Mouse (Mus musculus): ENCODE data around the gene Kcnj14. TPM values are rescaled to one million over a fixed set of nuclear protein-coding genes. Genes with fewer than 3 reads are reported as not detected.
A peak's percentile ranks its signal among the peaks of the same experiment; 100 is the strongest.

Gene Kcnj14
- polyA plus RNA-seq, 1 experiment from 2014 or later: 0.86 TPM

DNA sequence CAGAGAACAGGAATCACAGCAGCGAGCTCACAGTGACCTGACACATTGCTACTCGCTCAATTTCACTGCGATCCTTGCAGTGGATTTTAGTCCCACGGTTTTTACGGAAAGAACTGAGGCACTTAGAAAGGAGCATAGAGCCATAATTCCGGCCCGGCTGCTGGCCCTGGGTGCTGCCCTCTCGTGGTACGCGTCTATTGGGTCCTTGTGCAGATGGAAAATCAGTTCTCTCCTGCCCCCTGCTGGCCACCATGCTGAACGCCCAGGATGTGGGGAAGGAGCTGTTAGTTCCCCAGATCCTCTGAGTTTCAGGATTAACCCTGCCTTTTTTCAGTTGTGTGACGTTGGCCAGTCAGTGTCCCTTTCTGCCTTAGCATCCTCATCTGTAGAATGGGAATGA, 23.2 kb downstream of the Kcnj14 start:
- H3K9ac ChIP-seq: no peak overlapping the region
- H3K4me1 ChIP-seq: peaks cover 21% of the 10 kb centered on the region
- H3K27me3 ChIP-seq (replicated peaks): peaks cover 31% of the 10 kb centered on the region
- no peak overlapping the region for H3K27ac ChIP-seq
- WGBS: 4% methylated on average over 12 of the region's 12 CpGs
- no peaks in the 10 kb centered on the region for H3K9me3 ChIP-seq
- H3K4me2 ChIP-seq (replicated peaks): no peak overlapping the region
- peak; percentile 39 for ATAC-seq (ENCODE audit: low FRiP score, low read depth)
- no peak overlapping the region for H3K4me3 ChIP-seq
- H3K36me3 ChIP-seq: peaks cover 52% of the 10 kb centered on the region

DNA sequence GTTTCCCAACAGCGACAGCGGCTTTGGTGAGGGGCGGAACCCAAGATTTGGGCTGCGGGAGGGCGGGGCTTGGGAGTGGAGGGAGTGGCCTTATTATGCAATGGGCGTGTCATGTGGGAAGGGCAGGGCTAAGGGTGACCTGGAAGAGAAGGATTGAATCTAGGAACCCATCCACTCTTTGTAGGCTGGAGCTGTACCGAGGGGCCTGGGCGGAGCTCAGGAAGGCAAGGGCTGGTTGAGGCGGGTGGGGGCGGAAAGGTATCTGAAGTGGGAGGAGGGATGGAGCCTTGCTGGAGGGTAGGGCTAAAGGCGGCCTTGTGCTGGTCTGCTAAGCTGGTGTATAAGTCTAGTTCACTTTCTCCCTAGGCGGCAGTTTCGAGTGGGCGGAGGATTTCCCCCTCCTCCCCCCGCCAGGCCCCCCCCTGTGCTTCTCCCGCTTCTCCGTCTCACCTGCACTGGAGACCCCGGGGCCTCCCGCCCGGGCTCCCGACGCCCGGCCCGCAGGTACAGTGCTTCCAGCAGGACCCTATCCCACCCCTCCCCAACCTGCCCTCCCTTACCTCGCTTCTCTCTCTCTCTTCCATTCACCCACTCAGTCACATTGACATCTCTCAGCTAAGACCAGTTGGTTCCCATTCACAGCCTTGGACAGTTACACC, 23.9 kb downstream of the Kcnj14 start:
- ATAC-seq (ENCODE audit: low FRiP score, low read depth): no peak
- peaks cover 56% of the 10 kb centered on the region for H3K36me3 ChIP-seq
- peaks cover 21% of the 10 kb centered on the region for H3K4me1 ChIP-seq
- H3K27me3 ChIP-seq (replicated peaks): peaks cover 36% of the 10 kb centered on the region
- no peaks in the 10 kb centered on the region for H3K9me3 ChIP-seq
- H3K4me3 ChIP-seq: no peak overlapping the region
- peak overlapping the region; percentile 20 for H3K4me2 ChIP-seq (replicated peaks)
- no peak overlapping the region for H3K27ac ChIP-seq
- H3K9ac ChIP-seq: 0 out of 2 replicates have a peak overlapping the region, but pooled peaks have one; percentile 8
- WGBS: 19% methylated on average over 24 of the region's 25 CpGs

GRCm38 (mm10) chr7:45800001-45800400, 24.6 kb downstream of the Kcnj14 start:
- Histone ChIP-seq H3K9ac (no peak overlapping the region), H3K36me3 (peaks cover 63% of the 10 kb centered on the region), H3K27me3 (replicated peaks) (peaks cover 42% of the 10 kb centered on the region), H3K27ac (no peak overlapping the region), H3K4me2 (replicated peaks) (no peak overlapping the region), H3K9me3 (no peaks in the 10 kb centered on the region), H3K4me1 (peaks cover 21% of the 10 kb centered on the region), H3K4me3 (no peak overlapping the region)
- no peak for ATAC-seq (ENCODE audit: low FRiP score, low read depth)
- 38% methylated on average over 7 of the region's 7 CpGs for WGBS

- H3K4me1 ChIP-seq: peaks cover 21% of the 10 kb centered on the region
- ATAC-seq (ENCODE audit: low FRiP score, low read depth): no peak
- no peak overlapping the region for H3K4me3 ChIP-seq
- peaks cover 68% of the 10 kb centered on the region for H3K36me3 ChIP-seq
- 53% methylated on average over 7 of the region's 7 CpGs for WGBS
- no peaks in the 10 kb centered on the region for H3K9me3 ChIP-seq
- H3K27ac ChIP-seq: no peak overlapping the region
- peak overlapping the region; percentile 70 for H3K4me2 ChIP-seq (replicated peaks)
- H3K9ac ChIP-seq: 0 out of 2 replicates have a peak overlapping the region, but pooled peaks have one; percentile 59
- H3K27me3 ChIP-seq (replicated peaks): peaks cover 51% of the 10 kb centered on the region
These were observed 25.7 kb downstream of the Kcnj14 start for GRCm38 (mm10) chr7:45798931-45799330.

- Histone ChIP-seq H3K4me2 (replicated peaks) (peak overlapping the region; percentile 70), H3K27ac (no peak overlapping the region), H3K4me3 (peak overlapping the region; percentile 36), H3K4me1 (peaks cover 21% of the 10 kb centered on the region), H3K9ac (peak overlapping the region; percentile 59), H3K9me3 (no peaks in the 10 kb centered on the region), H3K27me3 (replicated peaks) (peaks cover 54% of the 10 kb centered on the region), H3K36me3 (peaks cover 68% of the 10 kb centered on the region)
- ATAC-seq (ENCODE audit: low FRiP score, low read depth): no peak
- WGBS: 4% methylated on average over 19 of the region's 19 CpGs
These were observed 26.1 kb downstream of the Kcnj14 start for GRCm38 (mm10) chr7:45798511-45798836.

DNA sequence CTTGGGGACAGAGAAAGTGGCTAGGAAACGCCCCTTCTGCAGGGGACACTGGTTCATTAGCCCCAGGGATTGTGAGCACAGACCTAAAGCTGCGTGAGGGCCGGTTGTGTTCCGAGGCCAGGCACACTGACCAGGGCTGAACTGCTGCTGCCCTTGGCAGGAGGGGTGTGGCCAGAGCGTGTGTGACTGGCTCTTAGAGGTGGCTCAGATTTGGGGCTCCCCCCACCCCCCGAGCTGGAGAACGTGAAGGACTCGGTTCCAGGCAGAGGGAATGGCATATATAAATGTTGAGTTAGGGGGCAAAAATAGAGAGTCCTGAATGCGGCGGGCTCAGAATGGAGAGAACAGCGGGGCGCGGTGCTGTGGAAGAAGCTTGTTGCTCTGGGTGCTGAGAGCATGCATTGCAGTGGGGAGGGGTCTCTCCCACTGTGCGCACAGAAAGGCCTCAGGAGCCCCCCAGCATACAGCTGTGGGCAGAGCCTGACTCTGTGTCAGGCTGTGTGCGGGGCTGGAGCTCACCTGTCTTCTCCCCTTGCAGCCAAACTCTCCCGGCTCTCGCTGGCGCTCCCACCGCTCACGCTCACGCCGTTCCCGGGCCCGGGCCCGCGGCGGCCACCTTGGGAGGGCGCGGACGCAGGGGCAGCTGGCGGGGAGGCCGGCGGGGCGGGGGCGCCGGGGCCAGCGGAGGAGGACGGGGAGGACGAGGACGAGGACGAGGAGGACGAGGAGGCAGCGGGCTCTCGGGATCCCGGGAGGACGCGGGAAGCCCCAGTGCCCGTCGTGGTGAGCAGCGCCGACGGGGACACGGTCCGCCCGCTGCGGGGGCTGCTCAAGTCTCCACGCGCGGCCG, 26.7 kb downstream of the Kcnj14 start:
- ATAC-seq (ENCODE audit: low FRiP score, low read depth): no peak
- Histone ChIP-seq H3K27ac (no peak overlapping the region), H3K4me3 (peak overlapping the region; percentile 36), H3K36me3 (peaks cover 68% of the 10 kb centered on the region), H3K27me3 (replicated peaks) (peaks cover 54% of the 10 kb centered on the region), H3K4me2 (replicated peaks) (peak overlapping the region; percentile 70), H3K9me3 (no peaks in the 10 kb centered on the region), H3K4me1 (peaks cover 21% of the 10 kb centered on the region), H3K9ac (peak overlapping the region; percentile 59)
- WGBS: 2% methylated on average over 57 of the region's 60 CpGs

GRCm38 (mm10) chr7:45796950-45797349, 27.6 kb downstream of the Kcnj14 start:
- no peak for ATAC-seq (ENCODE audit: low FRiP score, low read depth)
- Histone ChIP-seq H3K4me3 (no peak overlapping the region), H3K36me3 (peaks cover 68% of the 10 kb centered on the region), H3K4me1 (peaks cover 21% of the 10 kb centered on the region), H3K9me3 (no peaks in the 10 kb centered on the region), H3K9ac (no peak overlapping the region), H3K4me2 (replicated peaks) (peak overlapping the region; percentile 70; the same call in 1 of the 2 replicates), H3K27ac (no peak overlapping the region), H3K27me3 (replicated peaks) (peaks cover 54% of the 10 kb centered on the region)
- WGBS: 39% methylated on average over 6 of the region's 6 CpGs

- H3K27me3 ChIP-seq (replicated peaks): peaks cover 54% of the 10 kb centered on the region
- peaks cover 21% of the 10 kb centered on the region for H3K4me1 ChIP-seq
- H3K4me2 ChIP-seq (replicated peaks): no peak overlapping the region
- no peak overlapping the region for H3K4me3 ChIP-seq
- no peak overlapping the region for H3K27ac ChIP-seq
- H3K9ac ChIP-seq: no peak overlapping the region
- WGBS: 98% methylated on average over 29 of the region's 29 CpGs
- no peak for ATAC-seq (ENCODE audit: low FRiP score, low read depth)
- peaks cover 75% of the 10 kb centered on the region for H3K36me3 ChIP-seq
- no peaks in the 10 kb centered on the region for H3K9me3 ChIP-seq
These were observed 29.6 kb downstream of the Kcnj14 start for GRCm38 (mm10) chr7:45794971-45795370.

DNA sequence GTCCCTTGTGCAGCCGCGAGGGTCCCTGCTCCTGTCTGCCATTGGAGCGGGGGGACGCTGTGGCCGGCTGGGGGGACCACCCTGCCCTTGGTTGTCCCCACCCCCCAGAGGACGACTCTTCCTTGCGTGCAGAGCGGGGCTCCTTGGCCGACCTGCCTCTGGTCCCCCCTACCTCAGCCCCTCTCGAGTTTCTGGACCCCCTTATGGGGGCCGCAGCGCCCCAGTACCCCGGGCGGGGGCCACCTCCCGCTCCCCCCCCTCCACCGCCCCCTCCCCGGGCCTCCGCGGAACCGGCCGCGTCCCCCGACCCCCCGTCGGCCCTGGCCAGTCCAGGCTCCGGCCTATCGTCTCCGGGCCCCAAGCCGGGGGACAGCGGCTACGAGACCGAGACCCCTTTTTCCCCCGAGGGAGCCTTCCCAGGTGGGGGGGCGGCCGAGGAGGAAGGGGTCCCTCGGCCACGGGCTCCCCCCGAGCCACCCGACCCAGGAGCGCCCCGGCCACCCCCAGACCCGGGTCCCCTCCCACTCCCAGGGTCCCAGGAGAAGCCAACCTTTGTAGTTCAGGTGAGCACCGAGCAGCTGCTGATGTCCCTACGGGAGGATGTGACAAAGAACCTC, 30.5 kb downstream of the Kcnj14 start:
- Histone ChIP-seq H3K4me2 (replicated peaks) (no peak overlapping the region), H3K4me1 (peaks cover 21% of the 10 kb centered on the region), H3K4me3 (no peak overlapping the region), H3K36me3 (peaks cover 84% of the 10 kb centered on the region), H3K9ac (no peak overlapping the region), H3K9me3 (no peaks in the 10 kb centered on the region), H3K27ac (no peak overlapping the region), H3K27me3 (replicated peaks) (peaks cover 50% of the 10 kb centered on the region)
- no peak for ATAC-seq (ENCODE audit: low FRiP score, low read depth)
- 90% methylated on average over 44 of the region's 44 CpGs for WGBS

DNA sequence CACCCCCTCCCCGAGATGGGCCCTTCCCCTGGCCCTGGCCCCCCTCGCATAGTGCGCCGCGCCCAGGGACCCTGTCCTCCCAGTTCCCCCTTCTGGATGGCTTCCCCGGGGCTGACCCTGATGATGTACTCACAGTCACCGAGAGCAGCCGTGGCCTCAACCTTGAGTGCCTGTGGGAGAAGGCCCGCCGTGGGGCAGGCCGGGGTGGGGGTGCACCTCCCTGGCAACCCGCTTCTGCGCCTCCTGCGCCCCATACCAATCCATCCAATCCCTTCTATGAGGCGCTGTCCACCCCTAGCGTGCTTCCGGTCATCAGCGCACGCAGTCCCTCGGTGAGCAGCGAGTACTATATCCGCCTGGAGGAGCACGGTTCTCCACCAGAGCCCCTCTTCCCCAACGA, 31.3 kb downstream of the Kcnj14 start:
- WGBS: 84% methylated on average over 24 of the region's 24 CpGs
- H3K9me3 ChIP-seq: no peaks in the 10 kb centered on the region
- H3K27ac ChIP-seq: no peak overlapping the region
- H3K27me3 ChIP-seq (replicated peaks): peaks cover 42% of the 10 kb centered on the region
- no peak for ATAC-seq (ENCODE audit: low FRiP score, low read depth)
- no peak overlapping the region for H3K4me3 ChIP-seq
- H3K4me2 ChIP-seq (replicated peaks): no peak overlapping the region
- peaks cover 90% of the 10 kb centered on the region for H3K36me3 ChIP-seq
- no peak overlapping the region for H3K9ac ChIP-seq
- H3K4me1 ChIP-seq: peaks cover 13% of the 10 kb centered on the region

GRCm38 (mm10) chr7:45791756-45792490, 32.7 kb downstream of the Kcnj14 start:
- Histone ChIP-seq H3K27ac (no peak overlapping the region), H3K9ac (no peak overlapping the region), H3K36me3 (peaks cover 93% of the 10 kb centered on the region), H3K4me1 (peaks cover 12% of the 10 kb centered on the region), H3K4me2 (replicated peaks) (no peak overlapping the region), H3K9me3 (no peaks in the 10 kb centered on the region), H3K27me3 (replicated peaks) (peaks cover 29% of the 10 kb centered on the region), H3K4me3 (no peak overlapping the region)
- WGBS: 78% methylated on average over 17 of the region's 17 CpGs
- ATAC-seq (ENCODE audit: low FRiP score, low read depth): no peak

DNA sequence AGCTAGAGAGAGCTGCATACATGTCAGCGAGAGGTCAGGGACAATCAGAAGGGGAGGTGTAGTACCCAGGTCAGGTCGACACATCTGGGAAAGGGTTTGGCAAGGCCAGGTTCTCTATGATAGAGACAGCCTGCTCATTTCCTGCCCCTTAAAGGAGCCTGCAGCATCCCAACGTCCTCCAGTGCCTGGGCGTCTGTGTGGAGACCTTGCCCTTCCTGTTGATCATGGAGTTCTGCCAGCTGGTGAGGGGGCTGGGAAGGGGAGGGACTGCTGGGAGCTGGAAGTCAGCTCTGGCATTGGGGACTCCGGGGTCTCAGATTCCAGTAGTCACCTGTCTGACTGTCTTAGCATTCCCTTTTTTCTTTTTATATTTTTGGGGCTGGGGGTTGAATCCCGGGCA, 33.9 kb downstream of the Kcnj14 start:
- H3K9me3 ChIP-seq: no peaks in the 10 kb centered on the region
- no peak overlapping the region for H3K27ac ChIP-seq
- H3K4me1 ChIP-seq: peaks cover 16% of the 10 kb centered on the region
- peaks cover 85% of the 10 kb centered on the region for H3K36me3 ChIP-seq
- H3K4me3 ChIP-seq: no peak overlapping the region
- H3K9ac ChIP-seq: no peak overlapping the region
- peaks cover 18% of the 10 kb centered on the region for H3K27me3 ChIP-seq (replicated peaks)
- H3K4me2 ChIP-seq (replicated peaks): no peak overlapping the region; the same call in 1 of the 2 replicates
- WGBS: 79% methylated on average over 6 of the region's 6 CpGs
- ATAC-seq (ENCODE audit: low FRiP score, low read depth): no peak
